Mouse (Mus musculus): ENCODE results near the gene Nudt16l1. TPM values are rescaled to one million over a fixed set of nuclear protein-coding genes. Genes with fewer than 3 reads are reported as not detected.

Gene Nudt16l1
- total RNA-seq, 2 experiments from 2014 or later = 69.3 to 73.0 TPM

- intact Hi-C loops (cut with DNase I) = loop anchor here (5.0 kb wide), 1 partner anchor 167 kb away; the partner anchor contains the start of gene Sec14l5
- DNase-seq (ENCODE audit: extremely low spot score in 1 of 2, low spot score in 2 of 2) = no peak
These were observed 41.3 kb downstream of the Nudt16l1 start for GRCm38 (mm10) chr16:4979755-4980380.

GRCm38 (mm10) chr16:4984717-4985116, 46.2 kb downstream of the Nudt16l1 start:
- no peak for DNase-seq (ENCODE audit: extremely low spot score in 1 of 2, low spot score in 2 of 2)
- intact Hi-C loops (cut with DNase I) = no loop called here

Other genes with a start within 250 kb of the Nudt16l1 start
- gene Nmral1, start 219.4 kb upstream of the Nudt16l1 start, total RNA-seq (2021) = 10 to 100 TPM; 12.6 to 13.0 TPM
- 10 to 100 TPM; 75.4 to 83.2 TPM for gene Hmox2, start 212.4 kb upstream of the Nudt16l1 start, total RNA-seq (2021)
- 100 to 1,000 TPM; 128 to 130 TPM for gene Cdip1, start 148.5 kb upstream of the Nudt16l1 start, total RNA-seq (2021)
- gene 4930562C15Rik, start 103.3 kb upstream of the Nudt16l1 start, total RNA-seq (2021) = not detected
- 10 to 100 TPM; 70.4 to 70.6 TPM for gene Ubald1, start 58.4 kb upstream of the Nudt16l1 start, total RNA-seq (2021)
- gene Mgrn1, start 52.5 kb upstream of the Nudt16l1 start, total RNA-seq (2021) = 100 to 1,000 TPM; 176 to 182 TPM
- gene Anks3, start 25.4 kb downstream of the Nudt16l1 start, total RNA-seq (2021) = 10 to 100 TPM; 47.3 to 51.6 TPM
- not detected for gene Sept12, start 59.1 kb downstream of the Nudt16l1 start, total RNA-seq (2021)
- gene Smim22, start 68.5 kb downstream of the Nudt16l1 start, total RNA-seq (2021) = not detected
- gene Rogdi, start 74.8 kb downstream of the Nudt16l1 start, total RNA-seq (2021) = 100 to 1,000 TPM; 150 to 160 TPM
- gene Glyr1, start 111.1 kb downstream of the Nudt16l1 start, total RNA-seq (2021) = 100 to 1,000 TPM; 156 to 160 TPM
- 10 to 100 TPM; 38.1 to 38.9 TPM for gene Ubn1, start 111.3 kb downstream of the Nudt16l1 start, total RNA-seq (2021)
- under 1 TPM; 0.21 to 0.36 TPM for gene Ppl, start 193.7 kb downstream of the Nudt16l1 start, total RNA-seq (2021)
- gene Sec14l5, start 208.3 kb downstream of the Nudt16l1 start, total RNA-seq (2021) = under 1 TPM; 0.18 to 0.49 TPM